Mouse (Mus musculus): Measurements from ENCODE around the gene Tcp1.

DNA sequence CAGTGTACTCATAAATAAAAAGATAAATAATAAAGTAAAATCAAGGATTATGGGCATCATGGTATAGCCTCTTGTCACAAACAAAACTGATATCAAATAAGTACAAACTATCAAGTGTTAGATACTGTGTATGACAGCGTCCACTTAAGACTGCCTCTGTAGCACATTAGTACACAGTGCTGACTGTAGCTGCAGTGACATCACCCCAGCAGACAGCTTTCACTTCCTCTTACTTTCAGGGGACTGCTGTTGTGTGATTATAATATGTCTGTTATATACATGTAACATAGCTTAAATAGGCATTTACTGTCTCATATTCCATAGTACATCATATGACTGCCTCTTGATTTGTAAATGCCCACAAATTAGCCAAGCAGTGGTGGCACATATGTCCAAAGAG is 5.6 kb downstream of the Tcp1 start:
- TF ChIP-seq CTCF (IDR thresholded peaks at IDR 0.05; ENCODE audit: borderline replicate concordance, insufficient read depth, low read length), result no peak
- no peak for TF ChIP-seq POLR2A (IDR thresholded peaks at IDR 0.05; ENCODE audit: low read depth, low read length)

Data from embryonic fibroblast, embryonic 13.5 days (primary cell).